Mouse (Mus musculus): Measurements from ENCODE around the gene Pitx2.

- TF ChIP-seq CTCF (IDR thresholded peaks at IDR 0.05; ENCODE audit: control insufficient read depth, insufficient read depth, low read length) (no peak), POLR2A (IDR thresholded peaks at IDR 0.05; ENCODE audit: borderline replicate concordance, control insufficient read depth, low read depth, low read length) (no peak)
Measured at GRCm38 (mm10) chr3:129195036-129195435, 4.6 kb upstream of the Pitx2 start.

All from bone marrow, adult 2 months (tissue).